Mouse (Mus musculus) c-Kit-positive CD71-negative TER-119-negative erythroid progenitor cells, embryonic 14.5 days (primary cell): Measurements from ENCODE around the gene Arid1a.
"Not testable (repeated sequence)": the region's sequence is repeated elsewhere in the genome, so short reads cannot be mapped to it uniquely, and the experiment has no call there.

ENCODE experiments used
- DNase-seq: peaks from one replicate; pipeline ENCODE4 v3.0.0-alpha.2; 2013; ENCODE audit warnings: low read depth

Gene Arid1a

GRCm38 (mm10) chr4:133674331-133674695 lies 82.3 kb downstream of the Arid1a start:
- DNase-seq = no peak

- no peak for DNase-seq
Observed at GRCm38 (mm10) chr4:133673666-133674330, 82.8 kb downstream of the Arid1a start.

- peak; percentile 80 for DNase-seq
Observed at GRCm38 (mm10) chr4:133672845-133673647, 83.5 kb downstream of the Arid1a start.

- DNase-seq = peak; percentile 76
Observed at GRCm38 (mm10) chr4:133671881-133672844, 84.4 kb downstream of the Arid1a start, which contains the start of gene Pigv. TSS of gene Pigv (minus strand) at chr4:133672647.

GRCm38 (mm10) chr4:133671184-133671880 lies 85.2 kb downstream of the Arid1a start:
- peak; percentile 76 for DNase-seq

- no peak for DNase-seq
Observed at GRCm38 (mm10) chr4:133669652-133670210, 86.8 kb downstream of the Arid1a start.

GRCm38 (mm10) chr4:133668537-133668936 lies 88.0 kb downstream of the Arid1a start:
- no peak for DNase-seq

- DNase-seq = peak; percentile 36
Observed at GRCm38 (mm10) chr4:133666199-133666598, 90.4 kb downstream of the Arid1a start.

GRCm38 (mm10) chr4:133665118-133665517 lies 91.5 kb downstream of the Arid1a start:
- no peak for DNase-seq

GRCm38 (mm10) chr4:133662945-133663344 lies 93.6 kb downstream of the Arid1a start:
- DNase-seq = no peak

GRCm38 (mm10) chr4:133662421-133662820 lies 94.1 kb downstream of the Arid1a start:
- no peak for DNase-seq

- DNase-seq = peak; percentile 40
Observed at GRCm38 (mm10) chr4:133660193-133661155, 96.1 kb downstream of the Arid1a start.

- DNase-seq = peak; percentile 59
Observed at GRCm38 (mm10) chr4:133659497-133660192, 96.9 kb downstream of the Arid1a start.

GRCm38 (mm10) chr4:133658729-133659128 lies 97.8 kb downstream of the Arid1a start:
- no peak for DNase-seq

- DNase-seq = no peak
Observed at GRCm38 (mm10) chr4:133657829-133658458, 98.6 kb downstream of the Arid1a start.

GRCm38 (mm10) chr4:133656997-133657396 lies 99.6 kb downstream of the Arid1a start:
- DNase-seq = no peak

- no peak for DNase-seq
Observed at GRCm38 (mm10) chr4:133656294-133656693, 100.3 kb downstream of the Arid1a start.

GRCm38 (mm10) chr4:133654070-133654469 lies 102.5 kb downstream of the Arid1a start:
- DNase-seq = not testable (repeated sequence)

- DNase-seq = no peak
Observed at GRCm38 (mm10) chr4:133652746-133653145, 103.8 kb downstream of the Arid1a start.
